Mouse (Mus musculus): ENCODE results near the gene Cdh7. TPM values are rescaled to one million over a fixed set of nuclear protein-coding genes. Genes with fewer than 3 reads are reported as not detected.

Gene Cdh7
- polyA plus RNA-seq, 1 experiment from 2014 or later: 0.50 TPM

- H3K9me3 ChIP-seq (replicated peaks; ENCODE audit: control insufficient read depth, low read length): no peaks in the 10 kb centered on the region
- no peaks in the 10 kb centered on the region for H3K36me3 ChIP-seq (ENCODE audit: control insufficient read depth, insufficient read depth, low read length)
- no peak overlapping the region for H3K27ac ChIP-seq (ENCODE audit: low read length)
- WGBS: 10% methylated on average over 1 of the region's 1 CpGs
- H3K4me3 ChIP-seq (replicated peaks; ENCODE audit: low read length): no peak overlapping the region
- peaks cover 8% of the 10 kb centered on the region for H3K27me3 ChIP-seq (ENCODE audit: control insufficient read depth, insufficient read depth, low read length)
- H3K4me1 ChIP-seq (ENCODE audit: control insufficient read depth, insufficient read depth, low read length): no peaks in the 10 kb centered on the region
- no peak for ATAC-seq (ENCODE audit: insufficient read depth, low FRiP score)
- no peak overlapping the region for H3K4me2 ChIP-seq (ENCODE audit: low read depth, low read length)
- H3K9ac ChIP-seq (ENCODE audit: low read length): no peak overlapping the region
These were observed 3.2 kb downstream of the Cdh7 start for GRCm38 (mm10) chr1:109985468-109985867.

GRCm38 (mm10) chr1:109989541-109989940 is 7.3 kb downstream of the Cdh7 start:
- Histone ChIP-seq H3K9ac (ENCODE audit: low read length) (no peak overlapping the region), H3K4me2 (ENCODE audit: low read depth, low read length) (no peak overlapping the region), H3K4me3 (replicated peaks; ENCODE audit: low read length) (no peak overlapping the region), H3K9me3 (replicated peaks; ENCODE audit: control insufficient read depth, low read length) (no peaks in the 10 kb centered on the region), H3K27ac (ENCODE audit: low read length) (no peak overlapping the region), H3K36me3 (ENCODE audit: control insufficient read depth, insufficient read depth, low read length) (no peaks in the 10 kb centered on the region), H3K27me3 (ENCODE audit: control insufficient read depth, insufficient read depth, low read length) (no peaks in the 10 kb centered on the region), H3K4me1 (ENCODE audit: control insufficient read depth, insufficient read depth, low read length) (no peaks in the 10 kb centered on the region)
- ATAC-seq (ENCODE audit: insufficient read depth, low FRiP score): no peak
- WGBS: 53% methylated on average over 2 of the region's 2 CpGs

- Histone ChIP-seq H3K27me3 (ENCODE audit: control insufficient read depth, insufficient read depth, low read length) (no peaks in the 10 kb centered on the region), H3K4me2 (ENCODE audit: low read depth, low read length) (no peak overlapping the region), H3K36me3 (ENCODE audit: control insufficient read depth, insufficient read depth, low read length) (no peaks in the 10 kb centered on the region), H3K4me3 (replicated peaks; ENCODE audit: low read length) (no peak overlapping the region), H3K9ac (ENCODE audit: low read length) (no peak overlapping the region), H3K9me3 (replicated peaks; ENCODE audit: control insufficient read depth, low read length) (no peaks in the 10 kb centered on the region), H3K4me1 (ENCODE audit: control insufficient read depth, insufficient read depth, low read length) (no peaks in the 10 kb centered on the region), H3K27ac (ENCODE audit: low read length) (no peak overlapping the region)
- 70% methylated on average over 5 of the region's 5 CpGs for WGBS
- ATAC-seq (ENCODE audit: insufficient read depth, low FRiP score): no peak
These were observed 11.7 kb downstream of the Cdh7 start for GRCm38 (mm10) chr1:109993906-109994305.

GRCm38 (mm10) chr1:110004451-110004850 is 22.2 kb downstream of the Cdh7 start:
- Histone ChIP-seq H3K27me3 (ENCODE audit: control insufficient read depth, insufficient read depth, low read length) (no peaks in the 10 kb centered on the region), H3K36me3 (ENCODE audit: control insufficient read depth, insufficient read depth, low read length) (no peaks in the 10 kb centered on the region), H3K4me3 (replicated peaks; ENCODE audit: low read length) (no peak overlapping the region), H3K4me1 (ENCODE audit: control insufficient read depth, insufficient read depth, low read length) (no peaks in the 10 kb centered on the region), H3K9me3 (replicated peaks; ENCODE audit: control insufficient read depth, low read length) (no peaks in the 10 kb centered on the region), H3K4me2 (ENCODE audit: low read depth, low read length) (no peak overlapping the region), H3K27ac (ENCODE audit: low read length) (no peak overlapping the region), H3K9ac (ENCODE audit: low read length) (no peak overlapping the region)
- no peak for ATAC-seq (ENCODE audit: insufficient read depth, low FRiP score)

GRCm38 (mm10) chr1:110005038-110005437 is 22.8 kb downstream of the Cdh7 start:
- Histone ChIP-seq H3K4me2 (ENCODE audit: low read depth, low read length) (no peak overlapping the region), H3K4me3 (replicated peaks; ENCODE audit: low read length) (no peak overlapping the region)
- 62% methylated on average over 3 of the region's 3 CpGs for WGBS

GRCm38 (mm10) chr1:110012153-110012552 is 29.9 kb downstream of the Cdh7 start:
- Histone ChIP-seq H3K27me3 (ENCODE audit: control insufficient read depth, insufficient read depth, low read length) (no peaks in the 10 kb centered on the region), H3K4me2 (ENCODE audit: low read depth, low read length) (no peak overlapping the region), H3K9ac (ENCODE audit: low read length) (no peak overlapping the region), H3K4me1 (ENCODE audit: control insufficient read depth, insufficient read depth, low read length) (no peaks in the 10 kb centered on the region), H3K27ac (ENCODE audit: low read length) (no peak overlapping the region), H3K9me3 (replicated peaks; ENCODE audit: control insufficient read depth, low read length) (no peaks in the 10 kb centered on the region), H3K4me3 (replicated peaks; ENCODE audit: low read length) (no peak overlapping the region), H3K36me3 (ENCODE audit: control insufficient read depth, insufficient read depth, low read length) (no peaks in the 10 kb centered on the region)
- ATAC-seq (ENCODE audit: insufficient read depth, low FRiP score): no peak
- WGBS: 83% methylated on average over 1 of the region's 1 CpGs

More at GRCm38 (mm10) chr1:110005038-110005437, 22.8 kb downstream of the Cdh7 start:
- Histone ChIP-seq H3K27ac (ENCODE audit: low read length) (no peak overlapping the region), H3K36me3 (ENCODE audit: control insufficient read depth, insufficient read depth, low read length) (no peaks in the 10 kb centered on the region), H3K9me3 (replicated peaks; ENCODE audit: control insufficient read depth, low read length) (no peaks in the 10 kb centered on the region), H3K4me1 (ENCODE audit: control insufficient read depth, insufficient read depth, low read length) (no peaks in the 10 kb centered on the region), H3K9ac (ENCODE audit: low read length) (no peak overlapping the region), H3K27me3 (ENCODE audit: control insufficient read depth, insufficient read depth, low read length) (no peaks in the 10 kb centered on the region)
- ATAC-seq (ENCODE audit: insufficient read depth, low FRiP score): no peak

GRCm38 (mm10) chr1:110056317-110056716 is 74.1 kb downstream of the Cdh7 start:
- no peaks in the 10 kb centered on the region for H3K27me3 ChIP-seq (ENCODE audit: control insufficient read depth, insufficient read depth, low read length)
- H3K4me3 ChIP-seq (replicated peaks; ENCODE audit: low read length): no peak overlapping the region
- H3K4me2 ChIP-seq (ENCODE audit: low read depth, low read length): no peak overlapping the region
- H3K9ac ChIP-seq (ENCODE audit: low read length): no peak overlapping the region
- no peak overlapping the region for H3K27ac ChIP-seq (ENCODE audit: low read length)
- ATAC-seq (ENCODE audit: insufficient read depth, low FRiP score): no peak
- no peaks in the 10 kb centered on the region for H3K9me3 ChIP-seq (replicated peaks; ENCODE audit: control insufficient read depth, low read length)
- no peaks in the 10 kb centered on the region for H3K4me1 ChIP-seq (ENCODE audit: control insufficient read depth, insufficient read depth, low read length)
- H3K36me3 ChIP-seq (ENCODE audit: control insufficient read depth, insufficient read depth, low read length): no peaks in the 10 kb centered on the region

- no peak for ATAC-seq (ENCODE audit: insufficient read depth, low FRiP score)
- WGBS: 87% methylated on average over 1 of the region's 1 CpGs
- Histone ChIP-seq H3K36me3 (ENCODE audit: control insufficient read depth, insufficient read depth, low read length) (no peaks in the 10 kb centered on the region), H3K9ac (ENCODE audit: low read length) (no peak overlapping the region), H3K4me1 (ENCODE audit: control insufficient read depth, insufficient read depth, low read length) (no peaks in the 10 kb centered on the region), H3K27ac (ENCODE audit: low read length) (no peak overlapping the region), H3K27me3 (ENCODE audit: control insufficient read depth, insufficient read depth, low read length) (no peaks in the 10 kb centered on the region), H3K9me3 (replicated peaks; ENCODE audit: control insufficient read depth, low read length) (no peaks in the 10 kb centered on the region), H3K4me2 (ENCODE audit: low read depth, low read length) (no peak overlapping the region), H3K4me3 (replicated peaks; ENCODE audit: low read length) (no peak overlapping the region)
These were observed 85.2 kb downstream of the Cdh7 start for GRCm38 (mm10) chr1:110067405-110067804.

- no peak overlapping the region for H3K9ac ChIP-seq (ENCODE audit: low read length)
- no peaks in the 10 kb centered on the region for H3K9me3 ChIP-seq (replicated peaks; ENCODE audit: control insufficient read depth, low read length)
- no peaks in the 10 kb centered on the region for H3K36me3 ChIP-seq (ENCODE audit: control insufficient read depth, insufficient read depth, low read length)
- no peak overlapping the region for H3K4me3 ChIP-seq (replicated peaks; ENCODE audit: low read length)
- no peaks in the 10 kb centered on the region for H3K27me3 ChIP-seq (ENCODE audit: control insufficient read depth, insufficient read depth, low read length)
- H3K4me2 ChIP-seq (ENCODE audit: low read depth, low read length): no peak overlapping the region
- no peak overlapping the region for H3K27ac ChIP-seq (ENCODE audit: low read length)
- no peaks in the 10 kb centered on the region for H3K4me1 ChIP-seq (ENCODE audit: control insufficient read depth, insufficient read depth, low read length)
- ATAC-seq (ENCODE audit: insufficient read depth, low FRiP score): no peak
These were observed 96.2 kb downstream of the Cdh7 start for GRCm38 (mm10) chr1:110078471-110078870.

GRCm38 (mm10) chr1:110118071-110118470 is 135.8 kb downstream of the Cdh7 start:
- no peaks in the 10 kb centered on the region for H3K27me3 ChIP-seq (ENCODE audit: control insufficient read depth, insufficient read depth, low read length)
- H3K4me1 ChIP-seq (ENCODE audit: control insufficient read depth, insufficient read depth, low read length): no peaks in the 10 kb centered on the region
- no peak overlapping the region for H3K27ac ChIP-seq (ENCODE audit: low read length)
- 62% methylated on average over 1 of the region's 1 CpGs for WGBS
- no peaks in the 10 kb centered on the region for H3K9me3 ChIP-seq (replicated peaks; ENCODE audit: control insufficient read depth, low read length)
- ATAC-seq (ENCODE audit: insufficient read depth, low FRiP score): no peak
- no peak overlapping the region for H3K4me2 ChIP-seq (ENCODE audit: low read depth, low read length)
- H3K9ac ChIP-seq (ENCODE audit: low read length): no peak overlapping the region
- H3K36me3 ChIP-seq (ENCODE audit: control insufficient read depth, insufficient read depth, low read length): no peaks in the 10 kb centered on the region
- H3K4me3 ChIP-seq (replicated peaks; ENCODE audit: low read length): no peak overlapping the region
